In genomic region chr1:131378081-131378913, GRCm38 (mm10) we compare ENCODE assay signal across 8 mouse cellular contexts.
DNase-seq lines count a peak whose midpoint lies in the region; ATAC-seq lines count a peak whose summit lies in the region.

No protein-coding gene starts in this region.

- intact Hi-C loops in left cerebral cortex, postnatal 10 days (cut with DNase I) = no loop called here

- no peaks in the 10 kb centered on the region for H3K27me3 ChIP-seq in lung, embryonic 15.5 days
- H3K27me3 ChIP-seq in embryonic facial prominence, embryonic 10.5 days (replicated peaks; ENCODE audit: low read depth, poor library complexity, severe bottlenecking) = no peaks in the 10 kb centered on the region
- H3K27me3 ChIP-seq in heart, embryonic 14.5 days (ENCODE audit: control insufficient read depth, insufficient read depth, low read length) = no peaks in the 10 kb centered on the region
- no peaks in the 10 kb centered on the region for H3K27me3 ChIP-seq in neural tube, embryonic 15.5 days (replicated peaks)

- H3K27ac ChIP-seq in lung, embryonic 15.5 days = peak overlapping the region; percentile 54; the same call in 1 of the 2 replicates
- H3K27ac ChIP-seq in embryonic facial prominence, embryonic 10.5 days (replicated peaks) = peak overlapping the region; percentile 44; the same call in 1 of the 2 replicates
- peak overlapping the region; percentile 21 to 70; a peak in 3 of 4 replicates for H3K27ac ChIP-seq in heart, embryonic 14.5 days (replicated peaks in 1 of 2; ENCODE audit: control insufficient read depth in 1 of 2, insufficient read depth in 1 of 2, low read depth in 2 of 2, low read length in 2 of 2)
- peak overlapping the region; percentile 33; the same call in 1 of the 2 replicates for H3K27ac ChIP-seq in neural tube, embryonic 15.5 days (replicated peaks)

- H3K4me2 ChIP-seq in lung, embryonic 15.5 days = no peak overlapping the region
- H3K4me2 ChIP-seq in heart, embryonic 14.5 days (ENCODE audit: low read length) = no peak overlapping the region
- no peak overlapping the region for H3K4me2 ChIP-seq in neural tube, embryonic 15.5 days

- no peak for DNase-seq in lung, postnatal 4 days
- peak; percentile 11 for DNase-seq in embryonic facial prominence, embryonic 10.5 days (ENCODE audit: low spot score)
- no peak for DNase-seq in left cerebral cortex, postnatal 10 days (ENCODE audit: extremely low spot score in 1 of 2, low spot score in 2 of 2)
- DNase-seq in spleen, postnatal 36 days (ENCODE audit: low spot score in 2 of 2) = no peak
- DNase-seq in right cerebral cortex, postnatal 25 days = no peak

- no peak for ATAC-seq in lung, embryonic 15.5 days (ENCODE audit: borderline replicate concordance, extremely low read depth, low FRiP score, low TSS enrichment)
- no peak for ATAC-seq in heart, embryonic 14.5 days (ENCODE audit: insufficient number of reproducible peaks, insufficient read depth, low FRiP score, low read depth)
- no peak for ATAC-seq in neural tube, embryonic 15.5 days (ENCODE audit: low FRiP score)

- no peaks in the 10 kb centered on the region for H3K36me3 ChIP-seq in lung, embryonic 15.5 days
- H3K36me3 ChIP-seq in embryonic facial prominence, embryonic 10.5 days (replicated peaks) = peaks cover 10% of the 10 kb centered on the region
- H3K36me3 ChIP-seq in heart, embryonic 14.5 days (ENCODE audit: control insufficient read depth, insufficient read depth, low read length) = no peaks in the 10 kb centered on the region
- H3K36me3 ChIP-seq in neural tube, embryonic 15.5 days = no peaks in the 10 kb centered on the region

- 41% methylated on average over 7 of the region's 7 CpGs for WGBS in lung, embryonic 15.5 days
- WGBS in embryonic facial prominence, embryonic 10.5 days = 37% methylated on average over 7 of the region's 7 CpGs
- WGBS in heart, embryonic 14.5 days = 54% methylated on average over 7 of the region's 7 CpGs
- 35% methylated on average over 7 of the region's 7 CpGs for WGBS in neural tube, embryonic 15.5 days

- H3K4me3 ChIP-seq in lung, embryonic 15.5 days = no peak overlapping the region
- H3K4me3 ChIP-seq in embryonic facial prominence, embryonic 10.5 days = no peak overlapping the region
- no peak overlapping the region for H3K4me3 ChIP-seq in heart, embryonic 14.5 days (ENCODE audit: control insufficient read depth in 1 of 2, insufficient read depth in 1 of 2, low read depth in 1 of 2, low read length in 2 of 2)
- no peak overlapping the region for H3K4me3 ChIP-seq in neural tube, embryonic 15.5 days (replicated peaks)

- H3K9me3 ChIP-seq in lung, embryonic 15.5 days = no peaks in the 10 kb centered on the region
- H3K9me3 ChIP-seq in embryonic facial prominence, embryonic 10.5 days = peaks cover 6% of the 10 kb centered on the region; the same call in 1 of the 2 replicates
- H3K9me3 ChIP-seq in heart, embryonic 14.5 days (ENCODE audit: control insufficient read depth, low read length) = no peaks in the 10 kb centered on the region
- no peaks in the 10 kb centered on the region for H3K9me3 ChIP-seq in neural tube, embryonic 15.5 days (replicated peaks)

- no peak overlapping the region for H3K9ac ChIP-seq in lung, embryonic 15.5 days
- no peak overlapping the region for H3K9ac ChIP-seq in heart, embryonic 14.5 days (ENCODE audit: low read length)
- no peak overlapping the region for H3K9ac ChIP-seq in neural tube, embryonic 15.5 days (replicated peaks)

- peaks cover 22% of the 10 kb centered on the region for H3K4me1 ChIP-seq in lung, embryonic 15.5 days
- H3K4me1 ChIP-seq in embryonic facial prominence, embryonic 10.5 days = peaks cover 15% of the 10 kb centered on the region
- H3K4me1 ChIP-seq in heart, embryonic 14.5 days (ENCODE audit: control insufficient read depth in 2 of 2, insufficient read depth in 2 of 2, low read length in 2 of 2) = peaks cover 21 to 39% of the 10 kb centered on the region in 2 experiments
- peaks cover 31% of the 10 kb centered on the region for H3K4me1 ChIP-seq in neural tube, embryonic 15.5 days
